Mouse (Mus musculus): ENCODE data around the gene 4930402F06Rik.

DNA sequence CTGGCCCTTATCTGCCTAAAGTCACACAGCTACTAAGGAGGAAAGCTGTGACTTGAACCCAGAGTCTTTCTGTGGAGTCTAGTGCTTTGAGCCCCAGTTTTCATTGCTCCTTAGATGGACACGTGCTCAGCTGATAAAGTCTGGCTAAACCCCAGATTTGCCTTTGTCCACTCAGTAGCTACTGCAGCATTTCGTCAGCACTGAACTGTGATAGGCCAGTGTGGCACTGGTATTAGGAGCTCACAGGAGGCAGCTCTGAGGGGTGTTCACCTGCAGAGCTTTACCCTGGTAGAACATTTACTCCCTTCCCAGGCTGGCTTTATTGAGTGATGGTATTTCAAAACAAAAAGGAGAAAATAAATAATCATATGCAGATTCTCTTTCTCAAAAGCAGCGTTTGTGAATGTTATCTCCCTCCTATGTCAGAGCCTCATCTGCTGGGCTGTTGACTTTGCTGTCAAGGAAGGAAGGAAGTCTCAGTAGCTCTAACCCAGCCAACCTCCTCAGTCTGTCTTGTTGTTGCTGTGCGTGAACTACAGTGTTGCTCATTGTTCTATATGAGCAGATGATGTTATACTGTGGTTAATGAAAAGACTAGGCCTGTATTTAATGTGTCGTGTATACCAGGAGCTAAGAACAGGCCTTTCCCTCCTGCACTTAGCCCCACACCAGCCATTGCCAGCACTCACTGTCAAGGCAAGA lies 11.6 kb upstream of the 4930402F06Rik start:
- TF ChIP-seq POLR2A (IDR thresholded peaks at IDR 0.05; ENCODE audit: borderline replicate concordance, insufficient read depth, low read length) (no peak), CTCF (IDR thresholded peaks at IDR 0.05; ENCODE audit: borderline replicate concordance, insufficient read depth, low read depth, low read length) (no peak)

All from cerebellum, adult 2 months (tissue).